Mouse (Mus musculus) hindbrain, postnatal 0 days (tissue): ENCODE measurements at regions not wholly inside any gene's neighbourhood (a gene's known extent, or its start where the extent isn't known, plus 50 kb on each side); places are given as distances from the start of the nearest gene placed in this dataset.

Experiments
- ATAC-seq: fragments of 200-750 bp; cut with Nextera tagmentation; 2 replicates; pipeline ENCODE4 v1.8.0; 2017; ENCODE audit warnings: mild to moderate bottlenecking, moderate TSS enrichment, moderate library complexity
- DNase-seq: peaks from one replicate; pipeline ENCODE4 v3.0.0-alpha.2; 2015; ENCODE audit warnings: low spot score
- H3K27ac ChIP-seq: fragments of 300-500 bp; sonication (generic); 2 replicates; pipeline ENCODE4 v1.5.1; 2014; ENCODE audit warnings: mild to moderate bottlenecking
- H3K27me3 ChIP-seq: fragments of 300-500 bp; sonication (generic); 2 replicates; pipeline ENCODE4 v1.6.1; 2014; ENCODE audit warnings: low read length, mixed read lengths; ENCODE audit not compliant: insufficient read depth
- H3K36me3 ChIP-seq: fragments of 300-500 bp; sonication (generic); 2 replicates; pipeline ENCODE4 v1.6.1; 2014; ENCODE audit warnings: low read length, mixed read lengths; ENCODE audit not compliant: insufficient read depth
- H3K4me1 ChIP-seq: fragments of 300-500 bp; sonication (generic); 2 replicates; pipeline ENCODE4 v1.6.1; 2014; ENCODE audit warnings: antibody characterized with exemption, low read length, mixed read lengths; ENCODE audit not compliant: insufficient read depth
- H3K4me2 ChIP-seq: fragments of 300-500 bp; sonication (generic); 2 replicates; pipeline ENCODE4 v1.6.1; 2014; ENCODE audit warnings: low read depth, mild to moderate bottlenecking, low read length, moderate library complexity, mixed read lengths
- H3K4me3 ChIP-seq: fragments of 300-500 bp; sonication (generic); 2 replicates; pipeline ENCODE4 v1.5.1; 2014; ENCODE audit warnings: low read length
- H3K9ac ChIP-seq: fragments of 300-500 bp; sonication (generic); replicated peaks from 2 replicates; pipeline ENCODE4 v1.6.1; 2014; ENCODE audit warnings: mild to moderate bottlenecking, low read length, moderate library complexity, mixed read lengths
- H3K9me3 ChIP-seq: fragments of 300-500 bp; sonication (generic); 2 replicates; pipeline ENCODE4 v1.6.1; 2016; ENCODE audit warnings: low read length, mixed read lengths
- CTCF ChIP-seq: IDR thresholded peaks from 2 replicates; pipeline ENCODE4 v1.5.1; 2016; ENCODE audit warnings: antibody characterized with exemption, control low read depth, low read depth
- WGBS: fragments of 180-500 bp; shearing (Covaris S2); extraction: QIAGEN DNeasy Blood & Tissue Kit; methylation state at CpG from one replicate; pipeline ENCODE4 v1.1.7; 2014; 5-methylcytosine and 5-hydroxymethylcytosine counted together

DNA sequence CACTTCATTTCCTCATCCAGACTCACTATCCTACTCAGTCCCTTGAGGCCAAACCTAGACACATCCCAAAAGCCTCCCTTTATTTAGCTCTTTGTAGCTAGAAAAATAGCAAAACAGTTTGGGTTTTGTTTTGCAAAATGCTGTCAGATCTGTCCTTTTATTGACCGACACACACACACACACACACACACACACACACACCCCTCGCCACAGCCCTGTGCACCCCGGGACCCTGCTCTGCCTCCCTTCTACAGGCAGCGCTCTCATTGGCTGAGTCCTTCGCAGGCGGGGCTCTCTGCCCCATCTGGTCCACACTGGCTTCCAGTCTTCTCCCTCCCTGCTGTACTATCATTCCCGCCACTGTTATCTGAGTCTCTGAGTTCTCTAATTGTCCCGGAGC is 56.5 kb upstream of the Kit start:
- H3K9ac ChIP-seq: no peak overlapping the region
- WGBS: 55% methylated on average over 8 of the region's 8 CpGs
- H3K27me3 ChIP-seq: no peaks in the 10 kb centered on the region
- no peak overlapping the region for H3K4me3 ChIP-seq
- H3K4me1 ChIP-seq: no peaks in the 10 kb centered on the region; the same call in 1 of the 2 replicates
- ATAC-seq (no peak), DNase-seq (no peak)
- no peak for TF ChIP-seq CTCF
- no peaks in the 10 kb centered on the region for H3K36me3 ChIP-seq
- H3K9me3 ChIP-seq: no peaks in the 10 kb centered on the region
- no peak overlapping the region for H3K27ac ChIP-seq
- H3K4me2 ChIP-seq: no peak overlapping the region

DNA sequence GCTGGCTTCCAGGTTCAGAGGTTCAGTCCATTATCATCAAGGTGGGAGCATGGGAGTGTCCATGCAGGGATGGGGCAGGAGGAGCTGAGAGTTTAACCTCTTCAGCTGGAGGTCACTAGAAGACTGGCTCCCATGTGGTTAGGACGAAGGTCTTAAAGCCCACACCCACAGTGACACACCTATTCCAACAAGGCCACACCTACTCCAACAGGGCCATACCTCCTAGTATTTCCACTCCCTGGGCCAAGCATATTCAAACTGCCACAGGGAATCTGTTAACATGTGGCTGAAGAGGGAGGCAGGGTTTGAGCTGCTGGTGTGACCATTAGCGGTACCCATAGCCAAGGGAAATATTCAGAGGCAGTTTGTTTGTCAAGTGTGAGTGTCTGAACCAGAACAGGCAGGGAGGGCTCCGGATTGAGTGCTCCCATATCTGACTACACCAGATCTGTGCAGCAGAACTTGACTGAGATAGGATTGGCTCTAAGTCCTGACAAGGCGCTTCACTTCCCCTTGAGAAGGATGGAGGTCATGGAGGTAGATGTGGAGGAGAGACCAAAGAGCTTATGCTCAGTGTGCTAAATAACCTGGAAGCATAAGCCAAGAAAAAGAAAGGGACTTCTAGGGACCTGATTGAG is 51.6 kb upstream of the Kit start:
- no peak overlapping the region for H3K4me3 ChIP-seq
- DNase-seq (no peak), ATAC-seq (no peak)
- TF ChIP-seq CTCF: no peak
- H3K4me1 ChIP-seq: no peaks in the 10 kb centered on the region; the same call in 1 of the 2 replicates
- no peak overlapping the region for H3K9ac ChIP-seq
- no peaks in the 10 kb centered on the region for H3K9me3 ChIP-seq
- H3K4me2 ChIP-seq: no peak overlapping the region
- 88% methylated on average over 4 of the region's 4 CpGs for WGBS
- H3K36me3 ChIP-seq: no peaks in the 10 kb centered on the region
- H3K27ac ChIP-seq: no peak overlapping the region
- no peaks in the 10 kb centered on the region for H3K27me3 ChIP-seq
